Mouse (Mus musculus): ENCODE results near the gene Anxa9. TPM values are rescaled to one million over a fixed set of nuclear protein-coding genes. Genes with fewer than 3 reads are reported as not detected.

The Anxa9 gene
- total RNA-seq, 2 experiments from 2014 or later: 0.57 to 1.1 TPM

- DNase-seq (ENCODE audit: low spot score in 2 of 2): no peak
Observed at GRCm38 (mm10) chr3:95284501-95285281, 22.3 kb downstream of the Anxa9 start.

- no peak for DNase-seq (ENCODE audit: low spot score in 2 of 2)
Observed at GRCm38 (mm10) chr3:95284062-95284461, 22.9 kb downstream of the Anxa9 start.

GRCm38 (mm10) chr3:95283589-95283941 lies 23.4 kb downstream of the Anxa9 start:
- no peak for DNase-seq (ENCODE audit: low spot score in 2 of 2)

- peak; percentile 71 to 84 for DNase-seq (ENCODE audit: low spot score in 2 of 2)
Observed at GRCm38 (mm10) chr3:95282865-95283588, 23.9 kb downstream of the Anxa9 start.

- DNase-seq (ENCODE audit: low spot score in 2 of 2): peak in 1 of 2 experiments; percentile 22
Observed at GRCm38 (mm10) chr3:95282381-95282864, 24.6 kb downstream of the Anxa9 start.

GRCm38 (mm10) chr3:95281216-95282126 lies 25.5 kb downstream of the Anxa9 start, which contains the start of the genes Mindy1 and Prune1:
TSS of gene Mindy1 (plus strand) at chr3:95281345.
TSS of gene Prune1 (minus strand) at chr3:95282076.
- peak; percentile 96 to 99 for DNase-seq (ENCODE audit: low spot score in 2 of 2)

- DNase-seq (ENCODE audit: low spot score in 2 of 2): no peak
Observed at GRCm38 (mm10) chr3:95280747-95281146, 26.2 kb downstream of the Anxa9 start.

GRCm38 (mm10) chr3:95277149-95277551 lies 29.8 kb downstream of the Anxa9 start:
- no peak for DNase-seq (ENCODE audit: low spot score in 2 of 2)

- no peak for DNase-seq (ENCODE audit: low spot score in 2 of 2)
Observed at GRCm38 (mm10) chr3:95276428-95276934, 30.5 kb downstream of the Anxa9 start.

GRCm38 (mm10) chr3:95275161-95275560 lies 31.8 kb downstream of the Anxa9 start:
- no peak for DNase-seq (ENCODE audit: low spot score in 2 of 2)

- no peak for DNase-seq (ENCODE audit: low spot score in 2 of 2)
Observed at GRCm38 (mm10) chr3:95274453-95274852, 32.5 kb downstream of the Anxa9 start.

GRCm38 (mm10) chr3:95273471-95273870 lies 33.5 kb downstream of the Anxa9 start:
- no peak for DNase-seq (ENCODE audit: low spot score in 2 of 2)

- no peak for DNase-seq (ENCODE audit: low spot score in 2 of 2)
Observed at GRCm38 (mm10) chr3:95270766-95271364, 36.1 kb downstream of the Anxa9 start.

- no peak for DNase-seq (ENCODE audit: low spot score in 2 of 2)
Observed at GRCm38 (mm10) chr3:95269789-95270188, 37.2 kb downstream of the Anxa9 start.

GRCm38 (mm10) chr3:95267855-95268254 lies 39.1 kb downstream of the Anxa9 start:
- DNase-seq (ENCODE audit: low spot score in 2 of 2): no peak

GRCm38 (mm10) chr3:95266052-95266451 lies 40.9 kb downstream of the Anxa9 start:
- DNase-seq (ENCODE audit: low spot score in 2 of 2): no peak

- no peak for DNase-seq (ENCODE audit: low spot score in 2 of 2)
Observed at GRCm38 (mm10) chr3:95264724-95265123, 42.3 kb downstream of the Anxa9 start.

- peak; percentile 30 to 65 for DNase-seq (ENCODE audit: low spot score in 2 of 2)
Observed at GRCm38 (mm10) chr3:95263089-95263739, 43.8 kb downstream of the Anxa9 start.

- no peak for DNase-seq (ENCODE audit: low spot score in 2 of 2)
Observed at GRCm38 (mm10) chr3:95261975-95262374, 45.0 kb downstream of the Anxa9 start.

- DNase-seq (ENCODE audit: low spot score in 2 of 2): no peak
Observed at GRCm38 (mm10) chr3:95256931-95257330, 50.0 kb downstream of the Anxa9 start.

Measured in gastrocnemius, postnatal 4 days (tissue).